Mouse (Mus musculus) megakaryocyte progenitor cell, adult 5-6 weeks (primary cell): Measurements from ENCODE around the gene Aass. TPM values are rescaled to one million over a fixed set of nuclear protein-coding genes. Genes with fewer than 3 reads are reported as not detected.

ENCODE experiments used
- ATAC-seq: replicated peaks from 2 replicates; pipeline ENCODE4 v1.8.0; 2016; ENCODE audit warnings: mild to moderate bottlenecking, moderate TSS enrichment, inconsistent platforms; ENCODE audit not compliant: poor library complexity
- total RNA-seq, 2 experiments: library from RNA; stranded (forward) in 1 of 2; stranded (reverse) in 1 of 2; fragments of 157-497, 149-512 nt in 1 of 2; fragments of 200-1000 nt in 1 of 2; gene quantifications; 2 replicates each; pipeline versions ENCODE4 v1.2.3 to v1.2.4; 2015 to 2017

The Aass gene
- total RNA-seq, 2 experiments from 2014 or later, result 0.20 TPM; not detected in 1

GRCm38 (mm10) chr6:23076060-23076459, 56.7 kb downstream of the Aass start:
- no peak for ATAC-seq

DNA sequence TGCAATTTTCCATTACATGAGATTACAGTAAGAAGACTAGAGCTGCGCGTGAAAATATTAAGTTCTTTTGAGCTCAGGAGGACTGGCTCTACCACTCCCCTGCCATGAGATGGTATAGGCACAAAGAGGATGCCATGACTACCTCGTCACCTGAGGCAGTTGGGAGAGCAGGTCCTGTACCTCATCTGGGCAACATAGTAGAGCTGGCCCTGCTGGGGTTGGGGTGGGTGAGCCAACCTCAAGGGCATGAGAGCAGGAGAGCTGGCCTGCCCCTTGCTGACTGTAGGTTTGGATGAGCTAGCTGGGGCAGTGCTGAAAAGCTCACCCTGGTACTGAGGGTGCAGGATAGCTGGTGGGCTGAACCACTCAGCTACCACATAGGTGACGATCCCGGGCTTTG, 77.1 kb downstream of the Aass start:
- ATAC-seq, result no peak

GRCm38 (mm10) chr6:23048836-23049235, 84.0 kb downstream of the Aass start:
- no peak for ATAC-seq

DNA sequence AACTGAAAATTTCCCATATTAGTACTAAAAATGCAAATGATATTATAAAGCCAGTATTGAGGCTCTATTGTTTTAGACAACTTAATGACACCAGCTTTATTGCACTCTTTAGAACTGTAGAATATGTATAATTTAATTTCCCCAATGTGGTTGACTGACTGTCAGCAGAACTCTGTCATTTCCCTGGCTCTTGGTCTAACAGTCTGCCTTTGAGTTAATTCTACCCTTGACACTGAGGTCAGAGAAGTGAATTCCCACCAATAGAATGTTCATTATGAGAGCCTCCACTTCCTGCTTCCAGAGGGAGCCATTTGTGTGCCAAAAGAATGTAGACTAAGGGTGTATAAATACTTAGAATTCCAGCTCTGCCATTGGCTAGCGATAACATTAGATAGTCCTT, 104.5 kb downstream of the Aass start:
- no peak for ATAC-seq

Other genes with a start within 250 kb of the Aass start
- not detected in 2 replicates for gene Fezf1, start 115.4 kb upstream of the Aass start, total RNA-seq (2015)
- 0.12 TPM in 1 of 2 replicates, not detected in the other for gene Fezf1, start 115.4 kb upstream of the Aass start, total RNA-seq (2017)